In genomic region chr10:17292331-17292730, GRCm38 (mm10) we compare ENCODE assay signal across 11 mouse cellular contexts.
"Had no signal": no experiment of that assay in that cellular context is flagged by ENCODE, and none has a peak within 500 bp of the region (broad histone marks: within the 10 kb centered on the region; RNA-seq: fewer than 3 reads in every experiment).

No protein-coding gene starts in this region.

- H3K4me1 ChIP-seq: limb, embryonic 12.5 days; liver, embryonic 13.5 days had no signal

- H3K4me2 ChIP-seq: limb, embryonic 12.5 days; liver, embryonic 13.5 days; midbrain, embryonic 13.5 days had no signal

- H3K9me3 ChIP-seq: limb, embryonic 12.5 days; liver, embryonic 13.5 days; midbrain, embryonic 13.5 days had no signal

- H3K36me3 ChIP-seq: limb, embryonic 12.5 days; liver, embryonic 13.5 days; midbrain, embryonic 13.5 days had no signal

- H3K4me3 ChIP-seq: limb, embryonic 12.5 days; liver, embryonic 13.5 days; midbrain, embryonic 13.5 days had no signal

- H3K9ac ChIP-seq: limb, embryonic 12.5 days; liver, embryonic 13.5 days; liver, postnatal 0 days; midbrain, embryonic 13.5 days had no signal

- H3K27ac ChIP-seq: limb, embryonic 12.5 days; liver, embryonic 13.5 days; midbrain, embryonic 13.5 days; stomach, postnatal 0 days had no signal

- ATAC-seq: inflammation-experienced regulatory T-cells, adult 6 months; intestine, postnatal 0 days; liver, postnatal 0 days; midbrain, embryonic 13.5 days had no signal

- DNase-seq: liver; liver, embryonic 13.5 days; liver, postnatal 0 days; lung, postnatal 36 days; right cerebral cortex, postnatal 25 days; thymus, postnatal 14 days had no signal

- H3K27me3 ChIP-seq: limb, embryonic 12.5 days; liver, embryonic 13.5 days; midbrain, embryonic 13.5 days had no signal
